Mouse (Mus musculus): ENCODE results near the gene Cbx4.

Cbx4 gene

DNA sequence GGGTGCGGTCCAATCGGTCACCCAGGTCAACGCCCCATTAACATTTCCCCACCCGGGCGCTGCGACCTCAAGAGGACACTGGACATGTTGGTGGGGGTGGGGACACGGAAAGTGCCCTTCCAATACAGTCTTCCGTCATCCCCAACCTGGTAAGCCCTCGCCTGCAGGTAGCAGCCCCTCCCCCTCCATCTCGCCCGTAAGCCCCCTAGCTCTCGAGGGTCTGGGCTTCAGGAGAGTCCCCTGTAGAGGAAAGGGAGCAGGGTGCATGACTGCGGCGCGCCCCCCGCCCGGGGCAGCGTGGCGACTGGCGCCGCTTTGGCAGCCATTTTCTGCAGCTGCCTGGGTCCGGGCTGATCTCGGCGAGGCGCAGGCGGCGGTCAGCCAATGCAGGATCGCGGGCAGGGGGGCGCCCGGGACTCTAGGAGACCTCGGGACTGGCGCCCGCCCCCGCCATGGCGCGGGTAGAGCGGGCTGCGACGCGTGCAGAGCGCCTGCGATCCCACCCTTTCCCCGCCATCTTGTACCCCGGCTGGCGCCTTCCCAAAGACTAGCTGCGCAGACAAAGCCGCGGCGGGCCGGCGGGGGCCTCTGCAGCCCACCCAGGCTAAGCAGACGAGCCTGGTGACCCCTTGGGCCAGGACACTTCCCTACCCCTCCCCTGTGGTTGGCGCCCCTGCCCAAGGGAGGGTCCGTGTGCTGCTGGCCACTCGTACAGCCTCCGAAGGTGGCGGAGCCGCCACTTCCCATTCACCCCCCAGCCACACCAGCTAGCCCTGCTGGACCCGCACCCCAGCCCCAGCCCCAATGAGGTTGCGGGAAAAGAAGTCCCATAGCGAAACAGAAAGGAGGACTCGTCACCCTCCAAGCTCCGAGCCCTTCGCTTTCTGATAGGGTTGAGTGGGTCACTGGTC, 29.5 kb downstream of the Cbx4 start:
- no peak for DNase-seq (ENCODE audit: low read depth, low spot score)

DNA sequence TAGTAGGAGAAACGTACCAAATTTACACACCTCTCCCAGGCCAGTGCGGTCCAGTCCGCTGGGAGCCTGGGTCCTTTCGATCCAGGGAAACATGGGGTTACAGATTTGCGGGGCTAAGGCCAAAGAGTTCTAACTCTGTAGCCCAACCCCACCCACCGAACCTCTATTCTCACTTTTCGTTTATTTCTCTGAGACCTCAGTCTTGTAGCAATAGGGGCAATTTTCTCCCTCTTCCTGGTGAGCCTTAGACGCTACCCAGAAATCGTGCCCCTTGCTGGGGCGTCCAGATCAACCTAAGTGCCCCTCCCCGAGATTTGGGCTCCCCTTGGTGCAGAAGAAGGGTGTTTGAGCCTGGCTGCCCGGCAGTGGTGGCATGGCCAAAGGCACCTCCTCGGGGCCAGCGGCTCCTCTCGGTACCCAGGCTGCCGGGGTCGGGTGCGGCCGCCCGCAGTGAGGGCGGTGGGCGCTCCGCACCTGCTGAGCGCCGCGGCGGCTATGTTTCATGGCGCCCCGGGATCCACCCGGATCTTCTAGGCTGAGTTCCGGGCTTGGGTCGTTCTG, 30.4 kb downstream of the Cbx4 start:
- no peak for DNase-seq (ENCODE audit: low read depth, low spot score)

GRCm38 (mm10) chr11:119054351-119055345, 31.4 kb downstream of the Cbx4 start:
- DNase-seq (ENCODE audit: low read depth, low spot score) = no peak

- DNase-seq (ENCODE audit: low read depth, low spot score) = no peak
Measured at GRCm38 (mm10) chr11:119053738-119054350, 32.2 kb downstream of the Cbx4 start.

- no peak for DNase-seq (ENCODE audit: low read depth, low spot score)
Measured at GRCm38 (mm10) chr11:119053257-119053670, 32.8 kb downstream of the Cbx4 start.

GRCm38 (mm10) chr11:119052661-119053256, 33.3 kb downstream of the Cbx4 start:
- no peak for DNase-seq (ENCODE audit: low read depth, low spot score)

DNA sequence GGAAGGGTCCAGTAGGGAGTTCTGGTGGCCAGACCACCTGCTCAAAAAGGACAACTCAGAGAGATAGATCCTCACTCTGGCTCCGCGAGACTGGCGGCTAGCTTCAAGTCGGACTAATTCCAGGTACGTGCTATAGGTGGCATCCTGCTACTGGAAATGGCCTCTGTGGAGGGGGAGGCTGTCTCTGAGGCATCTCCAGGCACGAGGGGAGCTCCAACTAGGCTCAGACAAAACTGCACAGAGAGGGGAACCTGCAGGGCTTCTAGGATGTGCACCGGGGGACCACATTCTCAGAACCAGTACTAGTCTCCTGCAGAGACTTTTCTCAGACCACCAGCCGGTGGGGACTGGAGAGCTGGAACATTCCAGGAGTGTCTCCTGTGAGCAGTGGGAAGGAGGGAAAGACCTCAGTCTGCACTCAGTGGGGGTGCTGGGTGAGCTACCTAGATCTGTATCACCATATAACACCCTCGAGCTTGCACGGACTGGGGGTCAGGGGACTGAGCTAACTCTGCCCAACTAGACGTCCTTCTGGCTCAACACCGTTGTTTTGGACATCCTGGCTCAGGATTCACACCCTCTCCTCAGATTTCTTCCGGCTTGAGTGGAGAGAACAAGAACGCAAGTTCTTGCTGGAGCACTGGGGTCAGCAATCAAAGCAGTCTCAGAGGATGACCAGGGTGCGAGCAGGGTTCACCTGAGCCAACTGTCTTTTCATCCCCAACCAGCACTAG, 33.9 kb downstream of the Cbx4 start:
- DNase-seq (ENCODE audit: low read depth, low spot score) = no peak

GRCm38 (mm10) chr11:119051426-119051825, 34.6 kb downstream of the Cbx4 start:
- no peak for DNase-seq (ENCODE audit: low read depth, low spot score)

- DNase-seq (ENCODE audit: low read depth, low spot score) = no peak
Measured at GRCm38 (mm10) chr11:119050361-119050760, 35.7 kb downstream of the Cbx4 start.

DNA sequence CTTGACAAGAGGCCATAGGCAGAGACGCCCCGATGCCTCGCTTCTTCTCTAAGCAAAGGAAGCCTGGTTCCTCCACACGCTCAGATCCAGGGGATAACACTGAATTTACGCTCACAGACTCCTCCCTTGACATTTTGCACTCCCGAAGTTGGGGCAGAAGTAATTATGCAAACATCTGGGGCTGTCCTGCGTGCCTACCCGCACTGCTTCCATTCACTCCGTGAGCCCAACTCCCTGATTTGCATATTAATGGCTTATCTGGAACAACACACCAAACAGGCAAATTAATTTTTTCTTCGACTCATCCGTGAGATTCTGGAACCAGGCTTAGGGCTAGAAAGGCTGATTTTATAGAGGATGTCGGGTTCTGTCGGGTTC, 37.9 kb downstream of the Cbx4 start:
- no peak for DNase-seq (ENCODE audit: low read depth, low spot score)

- no peak for DNase-seq (ENCODE audit: low read depth, low spot score)
Measured at GRCm38 (mm10) chr11:119047261-119048132, 38.5 kb downstream of the Cbx4 start.

GRCm38 (mm10) chr11:119046601-119047245, 39.3 kb downstream of the Cbx4 start:
- DNase-seq (ENCODE audit: low read depth, low spot score) = no peak

DNA sequence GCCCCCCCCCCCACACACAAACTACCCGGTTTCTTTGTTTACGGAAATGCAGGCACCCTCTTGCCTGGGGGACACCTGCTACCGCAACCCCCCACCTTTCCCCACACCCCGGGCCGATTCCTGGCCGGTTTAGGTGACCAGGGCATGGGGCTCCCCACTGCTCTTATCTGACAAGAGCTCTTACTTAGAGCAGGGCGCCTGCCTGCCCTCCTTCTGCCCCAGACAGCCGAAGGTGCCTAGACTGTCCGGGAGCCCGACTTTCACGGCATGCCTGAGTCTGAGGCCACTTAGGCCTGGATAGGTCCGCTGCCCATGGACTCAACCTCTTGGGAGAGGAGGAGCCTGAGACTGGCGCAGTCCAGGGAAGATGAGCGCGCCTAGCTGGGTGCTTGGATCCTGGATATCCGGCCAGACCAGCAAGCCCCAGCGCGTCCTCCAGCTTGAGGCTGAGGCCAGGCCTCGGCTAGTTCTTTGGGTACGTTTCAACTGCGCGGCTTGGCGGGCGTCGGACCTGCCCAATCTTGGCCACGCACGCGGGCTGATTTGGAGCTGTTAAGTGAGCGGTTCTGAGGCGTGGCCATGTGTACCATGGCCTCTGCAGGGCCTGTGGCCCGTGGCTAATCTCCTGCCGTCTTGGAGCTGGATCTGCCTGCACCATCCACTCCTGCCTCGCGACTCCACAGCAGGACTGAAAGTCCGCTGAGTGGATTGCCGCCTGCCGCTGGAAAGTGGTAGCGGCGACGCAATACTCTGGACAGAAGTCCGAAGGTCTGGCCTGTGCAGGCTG, 41.3 kb downstream of the Cbx4 start:
- no peak for DNase-seq (ENCODE audit: low read depth, low spot score)

DNA sequence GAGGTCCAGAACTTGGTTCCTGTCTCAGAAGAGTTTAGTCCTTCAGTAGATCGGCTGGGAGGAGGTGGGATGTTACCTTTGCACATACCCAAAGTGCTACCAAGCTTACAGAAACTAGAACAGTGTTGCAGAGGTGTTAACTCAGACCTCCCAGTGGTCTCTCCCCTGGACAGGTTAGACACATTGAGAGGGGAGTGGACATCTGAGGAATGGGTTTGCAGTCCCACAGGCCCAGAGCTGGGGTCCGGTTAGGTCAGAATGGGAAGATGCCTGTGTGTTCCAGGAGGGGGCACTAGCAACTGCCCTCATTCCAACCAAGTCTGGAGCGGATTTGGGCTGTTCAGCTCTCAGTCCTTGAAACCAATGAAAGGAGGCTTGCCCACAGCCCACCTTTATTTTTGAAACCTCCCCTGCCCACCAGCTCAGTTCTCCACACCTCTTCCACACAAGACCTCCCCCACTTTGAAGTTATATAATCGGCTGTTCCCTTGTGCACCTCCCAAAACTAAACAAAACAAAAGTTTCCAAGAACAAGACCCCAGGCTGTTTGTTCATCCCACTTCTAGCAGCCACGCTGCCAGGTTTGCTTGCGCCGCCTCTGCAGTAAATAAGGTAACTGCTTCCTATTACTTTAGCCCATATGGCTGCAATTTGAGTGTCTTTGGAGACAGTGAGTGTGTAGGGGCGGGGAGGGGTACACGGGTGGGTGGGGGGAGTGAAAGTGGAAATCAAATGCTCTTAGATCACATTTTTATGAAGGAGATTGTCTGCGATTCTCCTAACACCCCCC, 42.1 kb downstream of the Cbx4 start:
- no peak for DNase-seq (ENCODE audit: low read depth, low spot score)

GRCm38 (mm10) chr11:119043273-119043540, 42.8 kb downstream of the Cbx4 start:
- DNase-seq (ENCODE audit: low read depth, low spot score) = no peak

- DNase-seq (ENCODE audit: low read depth, low spot score) = no peak
Measured at GRCm38 (mm10) chr11:119042466-119043272, 43.4 kb downstream of the Cbx4 start.

Data from c-Kit-negative CD71-positive TER-119-positive erythroid progenitor cells, embryonic 14.5 days (primary cell).